Mouse (Mus musculus) olfactory bulb, adult 2 months (tissue): ENCODE results near the gene Atp10b.

ENCODE experiments used
- CTCF ChIP-seq: fragments of 200-500 bp; IDR thresholded peaks from 2 replicates; pipeline ENCODE4 v1.5.1; 2012; ENCODE audit warnings: low read depth, mild to moderate bottlenecking, low read length, moderate library complexity; ENCODE audit not compliant: insufficient read depth
- POLR2A ChIP-seq: fragments of 200-500 bp; IDR thresholded peaks from 2 replicates; pipeline ENCODE4 v1.6.1; 2012; ENCODE audit warnings: mild to moderate bottlenecking, low read depth, low read length, moderate library complexity; ENCODE audit not compliant: insufficient read depth

- TF ChIP-seq CTCF (no peak), POLR2A (no peak)
Measured at GRCm38 (mm10) chr11:43232073-43232472, 82.4 kb downstream of the Atp10b start.
